Mouse (Mus musculus): ENCODE measurements at regions not wholly inside any gene's neighbourhood (a gene's known extent, or its start where the extent isn't known, plus 50 kb on each side); places are given as distances from the start of the nearest gene placed in this dataset.
A peak's percentile ranks its signal among the peaks of the same experiment; 100 is the strongest.

GRCm38 (mm10) chr8:8928074-8928862 is 237.9 kb upstream of the Arglu1 start:
- Histone ChIP-seq H3K4me2 (no peak overlapping the region), H3K9me3 (ENCODE audit: low read depth, low read length) (no peaks in the 10 kb centered on the region), H3K27me3 (ENCODE audit: insufficient read depth, low read length) (no peaks in the 10 kb centered on the region), H3K4me3 (ENCODE audit: low read depth, low read length) (no peak overlapping the region), H3K36me3 (ENCODE audit: insufficient read depth) (no peaks in the 10 kb centered on the region), H3K27ac (ENCODE audit: low read depth) (no peak overlapping the region), H3K4me1 (ENCODE audit: insufficient read depth) (no peaks in the 10 kb centered on the region), H3K9ac (no peak overlapping the region)
- 81% methylated on average over 18 of the region's 18 CpGs for WGBS
- TF ChIP-seq CTCF (IDR thresholded peaks at IDR 0.05; ENCODE audit: low read depth) = no peak
- ATAC-seq (ENCODE audit: insufficient read depth) = no peak
- no peak for DNase-seq

GRCm38 (mm10) chr8:8921446-8921845 is 231.1 kb upstream of the Arglu1 start:
- DNase-seq (no peak), ATAC-seq (ENCODE audit: insufficient read depth) (no peak)
- WGBS = 71% methylated on average over 2 of the region's 2 CpGs
- Histone ChIP-seq H3K4me2 (no peak overlapping the region), H3K36me3 (ENCODE audit: insufficient read depth) (no peaks in the 10 kb centered on the region), H3K4me3 (ENCODE audit: low read depth, low read length) (no peak overlapping the region), H3K9ac (no peak overlapping the region), H3K27ac (ENCODE audit: low read depth) (no peak overlapping the region), H3K9me3 (ENCODE audit: low read depth, low read length) (no peaks in the 10 kb centered on the region), H3K4me1 (ENCODE audit: insufficient read depth) (no peaks in the 10 kb centered on the region), H3K27me3 (ENCODE audit: insufficient read depth, low read length) (no peaks in the 10 kb centered on the region)
- no peak for TF ChIP-seq CTCF (IDR thresholded peaks at IDR 0.05; ENCODE audit: low read depth)

- TF ChIP-seq CTCF (IDR thresholded peaks at IDR 0.05; ENCODE audit: low read depth) = no peak
- ATAC-seq (ENCODE audit: insufficient read depth) = peak; percentile 52; the same call in 1 of the 2 replicates
- 17% methylated on average over 11 of the region's 11 CpGs for WGBS
Measured at GRCm38 (mm10) chr8:8919582-8920503, 229.5 kb upstream of the Arglu1 start.

GRCm38 (mm10) chr8:8919040-8919439 is 228.7 kb upstream of the Arglu1 start:
- Histone ChIP-seq H3K9me3 (ENCODE audit: low read depth, low read length) (peaks cover 4% of the 10 kb centered on the region; the same call in 1 of the 2 replicates), H3K27me3 (ENCODE audit: insufficient read depth, low read length) (no peaks in the 10 kb centered on the region), H3K9ac (no peak overlapping the region), H3K4me3 (ENCODE audit: low read depth, low read length) (no peak overlapping the region), H3K36me3 (ENCODE audit: insufficient read depth) (no peaks in the 10 kb centered on the region), H3K4me1 (ENCODE audit: insufficient read depth) (no peaks in the 10 kb centered on the region), H3K4me2 (no peak overlapping the region), H3K27ac (ENCODE audit: low read depth) (no peak overlapping the region)
- ATAC-seq (ENCODE audit: insufficient read depth) (no peak), DNase-seq (no peak)
- 71% methylated on average over 9 of the region's 9 CpGs for WGBS
- no peak for TF ChIP-seq CTCF (IDR thresholded peaks at IDR 0.05; ENCODE audit: low read depth)

More at GRCm38 (mm10) chr8:8919582-8920503, 229.5 kb upstream of the Arglu1 start:
- DNase-seq = peak; percentile 16
- Histone ChIP-seq H3K9ac (no peak overlapping the region), H3K27me3 (ENCODE audit: insufficient read depth, low read length) (no peaks in the 10 kb centered on the region), H3K4me1 (ENCODE audit: insufficient read depth) (no peaks in the 10 kb centered on the region), H3K4me2 (peak overlapping the region; percentile 15; the same call in 1 of the 2 replicates), H3K9me3 (ENCODE audit: low read depth, low read length) (peaks cover 3% of the 10 kb centered on the region; the same call in 1 of the 2 replicates), H3K27ac (ENCODE audit: low read depth) (no peak overlapping the region), H3K4me3 (ENCODE audit: low read depth, low read length) (no peak overlapping the region), H3K36me3 (ENCODE audit: insufficient read depth) (no peaks in the 10 kb centered on the region)

- no peak overlapping the region for H3K9ac ChIP-seq
- H3K27ac ChIP-seq (ENCODE audit: low read depth) = no peak overlapping the region
- H3K4me1 ChIP-seq (ENCODE audit: insufficient read depth) = no peaks in the 10 kb centered on the region
- DNase-seq (peak; percentile 32), ATAC-seq (ENCODE audit: insufficient read depth) (no peak)
- H3K4me2 ChIP-seq = no peak overlapping the region
- WGBS = 60% methylated on average over 7 of the region's 7 CpGs
- no peaks in the 10 kb centered on the region for H3K9me3 ChIP-seq (ENCODE audit: low read depth, low read length)
- TF ChIP-seq CTCF (IDR thresholded peaks at IDR 0.05; ENCODE audit: low read depth) = no peak
- no peaks in the 10 kb centered on the region for H3K36me3 ChIP-seq (ENCODE audit: insufficient read depth)
- no peak overlapping the region for H3K4me3 ChIP-seq (ENCODE audit: low read depth, low read length)
- H3K27me3 ChIP-seq (ENCODE audit: insufficient read depth, low read length) = no peaks in the 10 kb centered on the region
Measured at GRCm38 (mm10) chr8:8907478-8908165, 217.3 kb upstream of the Arglu1 start.

- no peaks in the 10 kb centered on the region for H3K27me3 ChIP-seq (ENCODE audit: insufficient read depth, low read length)
- no peak overlapping the region for H3K9ac ChIP-seq
- no peak overlapping the region for H3K4me3 ChIP-seq (ENCODE audit: low read depth, low read length)
- TF ChIP-seq CTCF (IDR thresholded peaks at IDR 0.05; ENCODE audit: low read depth) = no peak
- no peaks in the 10 kb centered on the region for H3K9me3 ChIP-seq (ENCODE audit: low read depth, low read length)
- 32% methylated on average over 3 of the region's 3 CpGs for WGBS
- H3K4me1 ChIP-seq (ENCODE audit: insufficient read depth) = no peaks in the 10 kb centered on the region
- H3K36me3 ChIP-seq (ENCODE audit: insufficient read depth) = no peaks in the 10 kb centered on the region
- H3K4me2 ChIP-seq = no peak overlapping the region
- H3K27ac ChIP-seq (ENCODE audit: low read depth) = no peak overlapping the region
- ATAC-seq (ENCODE audit: insufficient read depth) (no peak), DNase-seq (no peak)
Measured at GRCm38 (mm10) chr8:8892996-8893395, 202.7 kb upstream of the Arglu1 start.
